Mouse (Mus musculus) embryonic facial prominence, embryonic 15.5 days (tissue): Measurements from ENCODE around the gene Gm11492. TPM values are rescaled to one million over a fixed set of nuclear protein-coding genes. Genes with fewer than 3 reads are reported as not detected.

Experiments used
- ATAC-seq: fragments of 200-750 bp; cut with Nextera tagmentation; 2 replicates; pipeline ENCODE4 v1.8.0; 2017; ENCODE audit warnings: low read depth, moderate TSS enrichment; ENCODE audit not compliant: insufficient number of reproducible peaks, low FRiP score, low TSS enrichment
- H3K27ac ChIP-seq: fragments of 300-500 bp; sonication (generic); replicated peaks from 2 replicates; pipeline ENCODE4 v1.5.1; 2015; ENCODE audit warnings: mild to moderate bottlenecking, inconsistent platforms
- H3K27me3 ChIP-seq: fragments of 300-500 bp; sonication (generic); 2 replicates; pipeline ENCODE4 v1.6.1; 2015; ENCODE audit warnings: inconsistent platforms
- H3K36me3 ChIP-seq: fragments of 300-500 bp; sonication (generic); 2 replicates; pipeline ENCODE4 v1.6.1; 2015; ENCODE audit warnings: mild to moderate bottlenecking, inconsistent platforms
- H3K4me1 ChIP-seq: fragments of 300-500 bp; sonication (generic); 2 replicates; pipeline ENCODE4 v1.6.1; 2015; ENCODE audit warnings: inconsistent platforms
- H3K4me2 ChIP-seq: fragments of 300-500 bp; sonication (generic); replicated peaks from 2 replicates; pipeline ENCODE4 v1.6.1; 2015; ENCODE audit warnings: mild to moderate bottlenecking, inconsistent platforms
- H3K4me3 ChIP-seq: fragments of 300-500 bp; sonication (generic); replicated peaks from 2 replicates; pipeline ENCODE4 v1.5.1; 2015; ENCODE audit warnings: mild to moderate bottlenecking, inconsistent platforms
- H3K9ac ChIP-seq: fragments of 300-500 bp; sonication (generic); 2 replicates; pipeline ENCODE4 v1.6.1; 2015; ENCODE audit warnings: inconsistent platforms
- H3K9me3 ChIP-seq: fragments of 300-500 bp; sonication (generic); replicated peaks from 2 replicates; pipeline ENCODE4 v1.6.1; 2016; ENCODE audit warnings: inconsistent platforms
- WGBS: fragments of 180-500 bp; shearing (Covaris S2); methylation state at CpG from one replicate; pipeline ENCODE4 v1.1.7; 2015; 5-methylcytosine and 5-hydroxymethylcytosine counted together
- polyA plus RNA-seq: library from polyadenylated mRNA; unstranded; fragments of >200 nt; fragmentation: Nextera tagmentation; extraction: Ambion mirVana; gene quantifications from 2 replicates; pipeline ENCODE4 v1.2.1, GENCODE M21; 2015

Gm11492 gene
- not detected in 2 replicates for polyA plus RNA-seq

GRCm38 (mm10) chr11:87566501-87566900, at the start of gene Gm11492:
Gene Gm11492 (plus strand): TSS chr11:87566653.
- no peak for ATAC-seq
- no peak within 1 kb of the TSS for H3K27ac ChIP-seq
- H3K9me3 ChIP-seq: no peaks in the 10 kb centered on the region
- 76% methylated on average over 3 of the region's 3 CpGs for WGBS
- no peaks in the 10 kb centered on the region for H3K36me3 ChIP-seq
- no peak within 1 kb of the TSS for H3K4me3 ChIP-seq
- peaks cover 5% of the 10 kb centered on the region for H3K4me1 ChIP-seq
- H3K27me3 ChIP-seq: no peaks in the 10 kb centered on the region
- no peak within 1 kb of the TSS for H3K9ac ChIP-seq
- H3K4me2 ChIP-seq: no peak within 1 kb of the TSS

GRCm38 (mm10) chr11:87519260-87519659, 47.2 kb upstream of the Gm11492 start:
- Histone ChIP-seq H3K9ac (no peak overlapping the region), H3K4me3 (no peak overlapping the region), H3K9me3 (no peaks in the 10 kb centered on the region), H3K4me1 (no peaks in the 10 kb centered on the region), H3K27me3 (no peaks in the 10 kb centered on the region), H3K27ac (no peak overlapping the region), H3K36me3 (no peaks in the 10 kb centered on the region), H3K4me2 (no peak overlapping the region)
- WGBS: 9% methylated on average over 2 of the region's 2 CpGs
- ATAC-seq: no peak

- ATAC-seq: no peak
- Histone ChIP-seq H3K9ac (no peak overlapping the region), H3K9me3 (no peaks in the 10 kb centered on the region), H3K4me2 (no peak overlapping the region), H3K4me1 (no peaks in the 10 kb centered on the region), H3K4me3 (no peak overlapping the region), H3K36me3 (no peaks in the 10 kb centered on the region), H3K27ac (no peak overlapping the region), H3K27me3 (no peaks in the 10 kb centered on the region)
- WGBS: 53% methylated on average over 5 of the region's 5 CpGs
These were observed 43.0 kb upstream of the Gm11492 start for GRCm38 (mm10) chr11:87523466-87523865.

- no peak overlapping the region for H3K4me2 ChIP-seq
- no peak for ATAC-seq
- H3K36me3 ChIP-seq: no peaks in the 10 kb centered on the region
- no peaks in the 10 kb centered on the region for H3K9me3 ChIP-seq
- no peaks in the 10 kb centered on the region for H3K4me1 ChIP-seq
- no peak overlapping the region for H3K4me3 ChIP-seq
- H3K27ac ChIP-seq: no peak overlapping the region
- no peaks in the 10 kb centered on the region for H3K27me3 ChIP-seq
- no peak overlapping the region for H3K9ac ChIP-seq
These were observed 42.5 kb upstream of the Gm11492 start for GRCm38 (mm10) chr11:87523967-87524366.

- Histone ChIP-seq H3K27me3 (no peaks in the 10 kb centered on the region), H3K4me1 (no peaks in the 10 kb centered on the region), H3K9me3 (no peaks in the 10 kb centered on the region), H3K9ac (no peak overlapping the region), H3K4me3 (no peak overlapping the region), H3K27ac (no peak overlapping the region), H3K4me2 (no peak overlapping the region), H3K36me3 (no peaks in the 10 kb centered on the region)
- ATAC-seq: no peak
These were observed 41.7 kb upstream of the Gm11492 start for GRCm38 (mm10) chr11:87524780-87525179.

- H3K27ac ChIP-seq: no peak overlapping the region
- no peaks in the 10 kb centered on the region for H3K9me3 ChIP-seq
- H3K4me2 ChIP-seq: no peak overlapping the region
- H3K4me3 ChIP-seq: no peak overlapping the region
- no peaks in the 10 kb centered on the region for H3K4me1 ChIP-seq
- ATAC-seq: no peak
- no peaks in the 10 kb centered on the region for H3K27me3 ChIP-seq
- H3K36me3 ChIP-seq: no peaks in the 10 kb centered on the region
- WGBS: 57% methylated on average over 3 of the region's 3 CpGs
- H3K9ac ChIP-seq: no peak overlapping the region
These were observed 39.1 kb upstream of the Gm11492 start for GRCm38 (mm10) chr11:87527364-87527763.

- Histone ChIP-seq H3K36me3 (no peaks in the 10 kb centered on the region), H3K27me3 (no peaks in the 10 kb centered on the region), H3K9me3 (no peaks in the 10 kb centered on the region), H3K27ac (no peak overlapping the region), H3K4me3 (no peak overlapping the region), H3K4me2 (no peak overlapping the region), H3K9ac (no peak overlapping the region), H3K4me1 (no peaks in the 10 kb centered on the region)
- 60% methylated on average over 4 of the region's 4 CpGs for WGBS
- no peak for ATAC-seq
These were observed 38.5 kb upstream of the Gm11492 start for GRCm38 (mm10) chr11:87527990-87528389.

- Histone ChIP-seq H3K4me1 (no peaks in the 10 kb centered on the region), H3K27ac (no peak overlapping the region), H3K4me2 (no peak overlapping the region), H3K9me3 (no peaks in the 10 kb centered on the region), H3K27me3 (no peaks in the 10 kb centered on the region), H3K4me3 (no peak overlapping the region), H3K36me3 (no peaks in the 10 kb centered on the region), H3K9ac (no peak overlapping the region)
- no peak for ATAC-seq
- WGBS: 52% methylated on average over 6 of the region's 6 CpGs
These were observed 34.8 kb upstream of the Gm11492 start for GRCm38 (mm10) chr11:87531695-87532094.

GRCm38 (mm10) chr11:87542285-87542684, 24.2 kb upstream of the Gm11492 start:
- WGBS: 31% methylated on average over 8 of the region's 8 CpGs
- no peaks in the 10 kb centered on the region for H3K9me3 ChIP-seq
- H3K27me3 ChIP-seq: no peaks in the 10 kb centered on the region
- no peak overlapping the region for H3K4me2 ChIP-seq
- no peak for ATAC-seq
- H3K4me1 ChIP-seq: no peaks in the 10 kb centered on the region
- H3K27ac ChIP-seq: no peak overlapping the region
- H3K4me3 ChIP-seq: no peak overlapping the region
- H3K36me3 ChIP-seq: no peaks in the 10 kb centered on the region
- H3K9ac ChIP-seq: no peak overlapping the region

- H3K9me3 ChIP-seq: no peaks in the 10 kb centered on the region
- WGBS: 51% methylated on average over 3 of the region's 3 CpGs
These were observed 23.5 kb upstream of the Gm11492 start for GRCm38 (mm10) chr11:87542906-87543305.

GRCm38 (mm10) chr11:87553342-87553741, 13.1 kb upstream of the Gm11492 start:
- whole genome bisulfite sequencing: 67% methylated on average over 4 of the region's 4 CpGs
- Histone ChIP-seq H3K9ac (no peak overlapping the region), H3K27me3 (no peaks in the 10 kb centered on the region), H3K36me3 (no peaks in the 10 kb centered on the region), H3K27ac (no peak overlapping the region), H3K9me3 (no peaks in the 10 kb centered on the region), H3K4me2 (no peak overlapping the region), H3K4me1 (0 out of 2 replicates have a peak, but pooled peaks cover 5% of the 10 kb centered on the region), H3K4me3 (no peak overlapping the region)
- no peak for ATAC-seq

More at GRCm38 (mm10) chr11:87542906-87543305, 23.5 kb upstream of the Gm11492 start:
- no peaks in the 10 kb centered on the region for H3K27me3 ChIP-seq
- no peak for ATAC-seq
- H3K4me3 ChIP-seq: no peak overlapping the region
- H3K36me3 ChIP-seq: no peaks in the 10 kb centered on the region
- H3K4me2 ChIP-seq: no peak overlapping the region
- no peak overlapping the region for H3K9ac ChIP-seq
- H3K4me1 ChIP-seq: no peaks in the 10 kb centered on the region
- H3K27ac ChIP-seq: no peak overlapping the region

GRCm38 (mm10) chr11:87554386-87554785, 12.1 kb upstream of the Gm11492 start:
- 51% methylated on average over 5 of the region's 5 CpGs for WGBS
- 0 out of 2 replicates have a peak, but pooled peaks cover 5% of the 10 kb centered on the region for H3K4me1 ChIP-seq
- H3K36me3 ChIP-seq: no peaks in the 10 kb centered on the region
- H3K4me3 ChIP-seq: no peak overlapping the region
- H3K27me3 ChIP-seq: no peaks in the 10 kb centered on the region
- no peak for ATAC-seq
- no peak overlapping the region for H3K27ac ChIP-seq
- no peak overlapping the region for H3K9ac ChIP-seq
- no peak overlapping the region for H3K4me2 ChIP-seq
- no peaks in the 10 kb centered on the region for H3K9me3 ChIP-seq
